Mouse (Mus musculus): ENCODE measurements around the gene Disc1.

The Disc1 gene

GRCm38 (mm10) chr8:125127621-125128020 is 73.6 kb downstream of the Disc1 start:
- DNase-seq (ENCODE audit: low spot score): no peak

GRCm38 (mm10) chr8:125128305-125128704 is 74.3 kb downstream of the Disc1 start:
- DNase-seq (ENCODE audit: low spot score): no peak

- no peak for DNase-seq (ENCODE audit: low spot score)
Measured at GRCm38 (mm10) chr8:125130835-125131234, 76.8 kb downstream of the Disc1 start.

GRCm38 (mm10) chr8:125131265-125131664 is 77.3 kb downstream of the Disc1 start:
- no peak for DNase-seq (ENCODE audit: low spot score)

GRCm38 (mm10) chr8:125133685-125134114 is 79.7 kb downstream of the Disc1 start:
- no peak for DNase-seq (ENCODE audit: low spot score)

DNA sequence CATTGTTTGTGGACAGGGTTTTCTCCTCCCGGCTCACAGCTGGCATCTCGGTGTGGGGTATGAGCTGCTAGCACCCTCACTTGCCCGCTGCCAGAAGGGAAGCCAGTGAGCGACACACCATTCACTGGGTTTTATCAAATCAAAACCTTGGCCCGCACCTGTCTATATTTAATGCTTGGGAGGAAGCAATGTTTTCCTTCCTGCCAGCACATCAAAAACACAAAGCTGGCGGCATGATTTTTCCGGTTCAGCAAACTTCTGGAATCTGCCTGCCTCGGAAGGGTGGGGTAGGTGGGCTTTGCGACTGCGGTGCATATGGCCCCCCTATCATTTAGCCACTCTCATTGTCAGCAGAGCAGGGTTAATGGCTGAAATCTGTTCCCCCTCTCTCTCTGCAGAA is 80.9 kb downstream of the Disc1 start:
- DNase-seq (ENCODE audit: low spot score): no peak

GRCm38 (mm10) chr8:125139689-125140150 is 85.7 kb downstream of the Disc1 start:
- no peak for DNase-seq (ENCODE audit: low spot score)

GRCm38 (mm10) chr8:125140965-125141364 is 87.0 kb downstream of the Disc1 start:
- no peak for DNase-seq (ENCODE audit: low spot score)

GRCm38 (mm10) chr8:125156863-125157640 is 103.1 kb downstream of the Disc1 start:
- no peak for DNase-seq (ENCODE audit: low spot score)

DNA sequence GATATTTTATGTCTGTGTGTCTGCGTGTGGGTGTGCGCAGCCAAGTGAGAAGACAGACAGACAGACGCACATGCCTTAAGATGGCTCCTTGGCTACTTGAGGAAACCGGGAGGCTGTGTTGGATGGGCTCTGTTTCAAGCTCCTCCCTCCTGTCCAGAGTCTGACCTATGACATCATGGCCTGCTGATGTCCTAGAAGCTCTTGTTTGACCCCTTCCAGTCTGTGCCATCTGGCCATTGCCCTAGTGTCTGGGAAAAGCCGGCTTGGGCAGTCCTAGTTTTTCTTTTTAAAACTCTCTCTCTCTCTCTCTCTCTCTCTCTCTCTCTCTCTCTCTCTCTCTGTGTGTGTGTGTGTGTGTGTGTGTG is 103.6 kb downstream of the Disc1 start:
- no peak for DNase-seq (ENCODE audit: low spot score)

DNA sequence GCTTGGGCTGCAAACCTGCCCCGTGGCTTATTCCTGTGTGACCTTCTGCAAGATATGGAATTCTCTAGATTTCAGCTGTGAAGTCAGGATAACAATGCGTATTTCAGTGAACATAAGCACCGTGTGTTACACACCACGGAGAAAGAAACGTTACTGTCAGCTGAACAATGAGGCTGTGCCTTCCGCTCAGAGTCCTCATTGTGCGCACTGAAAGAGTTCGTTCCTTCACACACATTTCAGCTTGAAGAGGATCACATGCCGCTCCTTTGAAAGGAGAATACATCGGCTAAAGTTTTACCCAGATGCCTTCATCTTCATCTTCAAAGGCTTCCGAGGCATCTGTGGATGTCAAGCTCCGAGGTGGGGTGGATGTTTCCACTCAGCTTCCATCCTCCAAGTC is 105.4 kb downstream of the Disc1 start:
- DNase-seq (ENCODE audit: low spot score): no peak

DNA sequence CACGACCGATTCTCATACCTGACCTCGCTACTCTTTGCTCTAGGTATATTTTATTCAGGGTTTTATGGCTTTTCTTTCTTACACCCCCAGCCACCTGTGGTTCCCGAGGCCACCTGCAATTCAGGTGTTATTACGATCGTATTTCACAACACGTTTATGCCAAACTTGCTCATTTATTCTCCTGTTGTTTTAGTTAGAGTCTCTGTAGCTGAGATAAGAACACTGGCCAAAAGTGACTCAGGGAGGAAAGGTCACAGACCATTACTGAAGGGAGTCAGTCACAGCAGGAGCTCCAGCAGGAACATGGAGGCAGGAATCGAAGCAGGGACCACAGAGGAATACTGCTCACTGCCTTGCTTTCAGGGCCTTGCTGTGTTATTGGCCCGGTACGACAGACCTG is 109.5 kb downstream of the Disc1 start:
- no peak for DNase-seq (ENCODE audit: low spot score)

- no peak for DNase-seq (ENCODE audit: low spot score)
Measured at GRCm38 (mm10) chr8:125163906-125164305, 109.9 kb downstream of the Disc1 start.

- no peak for DNase-seq (ENCODE audit: low spot score)
Measured at GRCm38 (mm10) chr8:125165505-125166446, 111.8 kb downstream of the Disc1 start.

DNA sequence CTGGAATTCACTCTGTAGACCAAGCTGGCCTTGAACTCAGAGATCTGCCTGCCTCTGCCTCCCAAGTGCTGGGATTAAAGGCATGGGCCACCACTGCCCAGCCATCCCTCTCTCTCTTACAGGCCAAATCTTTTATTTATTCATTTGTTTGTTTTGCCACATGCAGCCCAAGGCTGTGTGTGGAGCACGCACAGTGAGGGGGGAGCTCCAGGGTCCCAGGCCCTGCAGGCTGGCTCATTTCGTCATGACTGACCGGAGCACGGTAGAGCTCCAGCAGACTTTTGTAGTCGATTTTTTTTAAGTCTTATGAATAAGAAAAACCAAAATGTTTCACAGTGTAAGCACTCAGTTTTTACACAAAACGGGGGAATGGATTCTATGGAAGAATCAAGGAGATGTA is 112.5 kb downstream of the Disc1 start:
- DNase-seq (ENCODE audit: low spot score): no peak

- DNase-seq (ENCODE audit: low spot score): no peak
Measured at GRCm38 (mm10) chr8:125166988-125167387, 113.0 kb downstream of the Disc1 start.

GRCm38 (mm10) chr8:125169628-125170027 is 115.6 kb downstream of the Disc1 start:
- no peak for DNase-seq (ENCODE audit: low spot score)

GRCm38 (mm10) chr8:125171531-125171930 is 117.5 kb downstream of the Disc1 start:
- DNase-seq (ENCODE audit: low spot score): no peak

DNA sequence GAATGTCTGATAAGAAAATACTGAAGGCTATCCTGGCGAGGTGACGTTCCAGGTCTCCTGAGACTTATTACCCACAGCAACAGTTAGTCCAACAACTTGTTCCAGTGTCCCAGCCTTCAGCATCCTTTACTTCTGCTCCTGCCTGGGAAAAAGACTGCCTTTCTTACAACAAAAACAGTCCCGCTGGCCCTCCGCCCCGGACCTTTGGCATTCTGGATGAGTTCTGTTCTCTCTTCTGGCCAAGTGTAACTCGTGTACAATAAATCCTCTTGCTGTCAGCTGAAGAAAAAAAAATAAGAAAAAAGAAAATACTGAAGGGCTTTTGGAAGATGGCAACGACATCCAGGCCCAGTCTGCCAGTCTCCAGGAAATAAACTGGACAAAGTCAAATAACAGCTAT is 120.2 kb downstream of the Disc1 start:
- no peak for DNase-seq (ENCODE audit: low spot score)

GRCm38 (mm10) chr8:125174851-125175250 is 120.9 kb downstream of the Disc1 start:
- no peak for DNase-seq (ENCODE audit: low spot score)

- no peak for DNase-seq (ENCODE audit: low spot score)
Measured at GRCm38 (mm10) chr8:125175661-125176060, 121.7 kb downstream of the Disc1 start.

DNA sequence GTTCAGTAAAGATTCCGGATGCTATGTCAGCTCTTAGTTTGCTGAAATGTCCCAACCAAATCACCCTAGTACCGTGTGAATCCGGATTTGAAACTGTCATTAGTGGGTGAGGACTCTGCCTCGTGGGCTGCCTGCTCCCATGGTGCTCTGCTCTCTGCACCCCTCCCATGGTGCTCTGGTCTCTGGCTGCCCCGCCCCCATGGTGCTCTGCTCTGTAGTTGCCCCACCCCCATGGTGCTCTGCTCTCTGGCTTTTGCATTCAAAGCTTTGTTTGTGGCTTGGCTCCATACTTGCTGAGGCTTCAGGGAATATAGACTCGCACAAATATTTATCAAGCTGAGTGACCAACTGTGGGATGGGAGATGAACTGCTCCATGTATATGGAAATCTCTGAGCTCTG is 123.1 kb downstream of the Disc1 start:
- DNase-seq (ENCODE audit: low spot score): no peak

- no peak for DNase-seq (ENCODE audit: low spot score)
Measured at GRCm38 (mm10) chr8:125177958-125178357, 124.0 kb downstream of the Disc1 start.
